Mouse (Mus musculus): ENCODE measurements at regions not wholly inside any gene's neighbourhood (a gene's known extent, or its start where the extent isn't known, plus 50 kb on each side); places are given as distances from the start of the nearest gene placed in this dataset.
A peak's percentile ranks its signal among the peaks of the same experiment; 100 is the strongest.
"Not testable (repeated sequence)": the region's sequence is repeated elsewhere in the genome, so short reads cannot be mapped to it uniquely, and the experiment has no call there.

- no peak for DNase-seq
Measured at GRCm38 (mm10) chr14:86599511-86599910, 541.5 kb downstream of the Diaph3 start.

- DNase-seq: no peak
Measured at GRCm38 (mm10) chr14:86588525-86588924, 552.5 kb downstream of the Diaph3 start.

- DNase-seq: not testable (repeated sequence)
Measured at GRCm38 (mm10) chr14:86585959-86586358, 555.1 kb downstream of the Diaph3 start.

- DNase-seq: peak; percentile 60 to 63
Measured at GRCm38 (mm10) chr14:86562728-86563127, 578.3 kb downstream of the Diaph3 start.

GRCm38 (mm10) chr14:86537992-86538391, 603.0 kb downstream of the Diaph3 start:
- no peak for DNase-seq

GRCm38 (mm10) chr14:86536341-86537027, 604.6 kb downstream of the Diaph3 start:
- no peak for DNase-seq

GRCm38 (mm10) chr14:86510408-86510807, 630.6 kb downstream of the Diaph3 start:
- DNase-seq: peak; percentile 67 to 83

GRCm38 (mm10) chr14:86509686-86510085, 631.3 kb downstream of the Diaph3 start:
- DNase-seq: peak; percentile 63 to 82

- peak; percentile 32 to 64 for DNase-seq
Measured at GRCm38 (mm10) chr14:86506286-86506685, 634.7 kb downstream of the Diaph3 start.

GRCm38 (mm10) chr14:86490826-86491225, 650.2 kb downstream of the Diaph3 start:
- no peak for DNase-seq

DNA sequence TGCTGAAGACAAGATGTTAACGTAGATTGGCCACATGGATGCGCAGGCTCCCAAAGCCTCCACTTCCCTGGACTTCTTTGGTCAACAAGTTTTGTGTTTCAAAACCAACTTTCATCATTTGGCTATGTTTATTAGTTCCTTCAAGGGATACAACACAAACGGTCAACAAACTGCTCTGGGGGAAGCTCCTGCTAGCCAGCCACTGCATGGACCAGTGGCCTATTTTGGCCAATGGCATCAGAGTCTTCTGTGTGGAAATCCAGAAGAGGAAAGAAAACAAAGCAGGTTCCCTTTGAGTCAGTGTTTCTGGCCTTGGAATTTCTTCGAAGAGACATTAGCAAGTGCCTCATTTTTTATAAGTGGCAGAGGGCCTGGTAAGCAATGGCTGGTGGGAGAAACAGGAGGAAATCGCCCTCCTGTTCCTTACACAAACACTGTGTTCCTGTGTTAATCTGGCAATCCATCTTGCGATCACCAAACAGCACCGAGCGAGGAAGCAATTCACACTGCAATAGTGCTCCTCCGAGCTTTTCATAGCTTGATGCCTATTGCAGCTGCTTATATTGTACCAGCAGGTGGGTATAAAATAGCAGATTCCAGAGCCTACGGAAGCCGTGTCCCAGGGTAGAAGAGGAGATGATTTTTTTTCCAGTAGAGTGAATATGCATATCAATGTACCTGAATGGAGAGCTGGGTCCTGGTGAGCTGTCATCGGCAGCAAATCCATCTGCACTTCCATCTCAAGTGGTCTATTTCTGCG, 651.0 kb downstream of the Diaph3 start:
- DNase-seq: peak; percentile 22 to 56

DNA sequence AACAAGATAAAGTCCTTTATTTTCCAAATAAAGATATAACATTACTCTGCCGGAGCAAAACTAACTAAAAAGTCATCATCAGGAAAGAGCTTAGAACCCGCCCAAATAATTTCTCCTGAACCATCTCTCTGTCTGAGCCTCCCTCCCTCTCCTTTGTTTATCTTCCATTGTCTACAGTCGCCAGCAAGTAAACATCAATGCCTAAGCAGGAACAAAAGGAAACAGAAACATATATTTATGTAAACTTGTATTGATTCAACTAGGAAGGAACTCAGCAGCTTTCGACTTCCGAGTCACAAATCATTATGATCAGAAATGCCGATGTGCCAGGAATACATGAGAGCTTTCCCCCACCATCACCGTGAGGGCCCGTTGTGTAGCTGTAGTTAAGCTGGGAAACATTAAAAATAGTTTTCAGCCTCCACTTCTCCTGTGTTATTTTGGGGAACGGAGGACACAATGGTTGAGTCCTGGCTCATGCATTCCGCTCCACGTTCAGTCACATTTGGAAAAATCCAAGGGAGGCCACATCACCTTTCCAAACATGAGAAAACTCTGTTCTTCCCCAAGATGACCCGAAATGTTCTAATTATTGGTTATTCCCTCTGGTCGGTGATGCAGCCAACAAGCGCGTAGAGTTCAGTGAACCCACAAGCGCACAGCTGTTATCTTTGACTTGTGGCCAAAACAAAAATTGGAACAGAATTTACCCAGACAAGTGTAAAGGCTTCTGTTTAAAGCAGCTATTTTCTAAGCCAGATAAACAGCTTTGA, 651.8 kb downstream of the Diaph3 start:
- peak; percentile 73 to 87 for DNase-seq

DNA sequence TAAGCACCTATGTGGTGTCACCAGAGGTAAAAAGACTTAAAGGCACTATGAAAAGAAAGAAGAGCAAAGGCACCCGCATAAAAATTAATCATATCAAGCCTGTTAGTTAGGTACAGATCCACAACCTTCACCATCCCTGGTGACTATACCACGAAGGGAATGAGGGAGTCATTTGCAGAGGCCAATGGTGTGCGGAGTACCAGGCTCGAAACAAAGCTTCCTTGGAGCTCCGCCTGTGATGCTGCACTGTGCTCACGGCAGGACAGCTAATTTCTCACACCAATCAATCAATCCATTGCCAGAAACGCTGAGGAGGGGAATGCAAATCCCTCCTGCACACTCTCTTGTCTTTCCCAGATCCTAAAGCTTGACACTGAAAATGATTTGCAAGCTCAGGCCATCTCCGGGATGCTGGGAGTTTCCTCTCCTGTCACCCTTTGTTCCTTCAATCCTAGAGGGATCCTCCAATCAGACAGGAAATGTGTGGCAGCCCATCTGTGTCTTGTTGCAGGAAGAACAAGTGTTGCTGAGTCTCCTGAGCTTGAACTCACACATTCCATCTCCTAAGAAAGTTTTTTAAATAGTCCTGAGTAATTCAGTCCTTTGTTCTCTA, 653.6 kb downstream of the Diaph3 start:
- DNase-seq: peak in 1 of 2 experiments; percentile 31

GRCm38 (mm10) chr14:86484247-86484646, 656.8 kb downstream of the Diaph3 start:
- peak; percentile 74 to 80 for DNase-seq

DNA sequence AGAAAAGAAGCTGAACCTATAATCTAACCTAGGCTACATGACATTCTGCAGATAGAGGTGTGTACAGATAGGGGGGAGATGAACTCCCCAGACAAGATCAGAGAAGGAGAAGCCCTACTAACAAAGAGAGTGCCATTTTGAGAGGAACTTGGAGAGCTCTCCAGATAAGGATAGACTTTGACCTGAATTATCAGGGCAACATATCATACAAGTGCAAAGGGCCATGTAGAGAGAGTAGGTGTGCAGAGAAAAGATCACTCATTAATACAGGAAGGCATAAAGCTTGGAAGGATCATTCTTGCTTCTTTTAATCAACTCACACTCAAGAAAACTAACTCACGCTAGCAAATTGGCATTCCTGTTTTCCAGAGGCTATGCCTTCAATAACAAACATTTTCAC, 667.4 kb downstream of the Diaph3 start:
- DNase-seq: no peak

- DNase-seq: no peak
Measured at GRCm38 (mm10) chr14:86470462-86470861, 670.6 kb downstream of the Diaph3 start.

DNA sequence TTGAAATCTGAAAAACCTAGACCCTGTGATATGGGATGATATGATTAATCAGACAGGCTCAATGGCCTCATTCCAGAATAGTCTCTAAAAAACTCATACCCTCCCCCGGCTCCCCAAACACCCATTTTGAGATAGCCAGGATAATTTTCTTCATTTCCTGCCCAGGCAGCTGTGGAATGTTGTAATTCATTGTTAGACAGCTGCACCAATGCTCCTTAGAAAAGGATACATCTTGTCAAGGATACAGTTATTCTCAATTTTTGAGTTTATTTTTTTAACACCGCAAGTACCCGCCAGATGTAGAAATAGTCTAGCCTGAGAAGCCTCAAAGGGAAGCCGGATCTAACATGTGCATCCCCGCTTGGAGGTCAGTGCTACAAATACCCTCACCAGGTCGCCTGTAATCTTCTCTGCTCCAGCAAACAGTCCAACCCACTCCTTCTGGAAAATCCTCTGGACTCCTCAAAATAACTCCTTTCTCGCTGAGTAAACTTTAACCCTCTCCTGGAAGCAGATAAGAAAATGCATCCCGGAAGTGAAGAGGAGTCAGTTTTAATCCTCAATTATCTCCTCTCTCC, 673.1 kb downstream of the Diaph3 start:
- no peak for DNase-seq

GRCm38 (mm10) chr14:86463388-86463787, 677.6 kb downstream of the Diaph3 start:
- no peak for DNase-seq

DNA sequence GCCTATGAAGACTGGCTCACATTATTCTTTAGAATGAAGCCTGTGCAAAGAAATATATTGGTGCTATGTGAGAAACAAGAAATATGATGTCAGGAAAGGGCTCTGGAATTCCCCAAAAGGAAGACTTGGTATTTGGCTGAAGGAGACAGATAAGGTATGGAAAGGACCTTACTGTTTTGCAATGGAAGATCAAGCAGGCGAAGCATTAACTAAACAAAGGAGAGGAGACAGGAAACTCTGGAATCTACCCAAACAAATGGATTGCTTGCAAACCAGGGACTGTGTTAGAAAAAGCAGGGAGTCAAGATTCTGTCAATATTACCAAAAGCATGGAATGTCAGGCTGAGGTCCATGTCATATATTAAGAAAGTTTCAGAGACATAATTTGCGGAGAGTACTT, 687.9 kb downstream of the Diaph3 start:
- DNase-seq: no peak

GRCm38 (mm10) chr14:86450616-86451015, 690.4 kb downstream of the Diaph3 start:
- no peak for DNase-seq

- DNase-seq: peak; percentile 41 to 72
Measured at GRCm38 (mm10) chr14:86445139-86445538, 695.9 kb downstream of the Diaph3 start.
